Mouse (Mus musculus) heart, embryonic 11.5 days (tissue): Measurements from ENCODE around the gene Rybp. TPM values are rescaled to one million over a fixed set of nuclear protein-coding genes. Genes with fewer than 3 reads are reported as not detected.
A peak's percentile ranks its signal among the peaks of the same experiment; 100 is the strongest.

ENCODE experiments used
- ATAC-seq: fragments of 200-750 bp; cut with Nextera tagmentation; replicated peaks from 2 replicates; pipeline ENCODE4 v1.8.0; 2017; ENCODE audit warnings: moderate library complexity; ENCODE audit not compliant: insufficient number of reproducible peaks, low FRiP score, low TSS enrichment
- H3K27ac ChIP-seq: fragments of 300-500 bp; sonication (generic); 2 replicates; pipeline ENCODE4 v1.5.1; 2014; ENCODE audit warnings: mild to moderate bottlenecking, low read depth, low read length
- H3K27me3 ChIP-seq: fragments of 300-500 bp; sonication (generic); 2 replicates; pipeline ENCODE4 v1.6.1; 2014; ENCODE audit warnings: mild to moderate bottlenecking, low read length, mixed read lengths; ENCODE audit not compliant: control insufficient read depth, insufficient read depth
- H3K36me3 ChIP-seq: fragments of 300-500 bp; sonication (generic); 2 replicates; pipeline ENCODE4 v1.6.1; 2014; ENCODE audit warnings: mild to moderate bottlenecking, low read length, moderate library complexity, mixed read lengths; ENCODE audit not compliant: control insufficient read depth, insufficient read depth
- H3K4me1 ChIP-seq: fragments of 300-500 bp; sonication (generic); 2 replicates; pipeline ENCODE4 v1.6.1; 2014; ENCODE audit warnings: low read length; ENCODE audit not compliant: control insufficient read depth, insufficient read depth
- H3K4me2 ChIP-seq: fragments of 300-500 bp; sonication (generic); 2 replicates; pipeline ENCODE4 v1.6.1; 2014; ENCODE audit warnings: mild to moderate bottlenecking, moderate library complexity
- H3K4me3 ChIP-seq: fragments of 300-500 bp; sonication (generic); 2 replicates; pipeline ENCODE4 v1.5.1; 2014; ENCODE audit warnings: low read depth, low read length
- H3K9ac ChIP-seq: fragments of 300-500 bp; sonication (generic); 2 replicates; pipeline ENCODE4 v1.6.1; 2014; ENCODE audit warnings: mild to moderate bottlenecking, low read depth, low read length, moderate library complexity
- H3K9me3 ChIP-seq: fragments of 300-500 bp; sonication (generic); replicated peaks from 2 replicates; pipeline ENCODE4 v1.6.1; 2016; ENCODE audit warnings: low read length; ENCODE audit not compliant: control insufficient read depth
- WGBS: fragments of 180-500 bp; shearing (Covaris S2); extraction: QIAGEN DNeasy Blood & Tissue Kit; methylation state at CpG from one replicate; pipeline ENCODE4 v1.1.7; 2014; ENCODE audit not compliant: insufficient replicate concordance; 5-methylcytosine and 5-hydroxymethylcytosine counted together
- polyA plus RNA-seq: library from polyadenylated mRNA; unstranded; fragments of >200 nt; fragmentation: Nextera tagmentation; extraction: Ambion mirVana; gene quantifications from 2 replicates; pipeline ENCODE4 v1.2.1, GENCODE M21; 2014

Gene Rybp
- polyA plus RNA-seq, 1 experiment from 2014 or later, result 8.8 TPM

- Histone ChIP-seq H3K4me2 (no peak overlapping the region), H3K9ac (no peak overlapping the region), H3K27ac (no peak overlapping the region), H3K9me3 (no peaks in the 10 kb centered on the region), H3K36me3 (no peaks in the 10 kb centered on the region), H3K4me1 (peaks cover 43% of the 10 kb centered on the region), H3K27me3 (no peaks in the 10 kb centered on the region), H3K4me3 (no peak overlapping the region)
- no peak for ATAC-seq
- WGBS, result 77% methylated on average over 5 of the region's 5 CpGs
These were observed 90.2 kb downstream of the Rybp start for GRCm38 (mm10) chr6:100197102-100197501.

DNA sequence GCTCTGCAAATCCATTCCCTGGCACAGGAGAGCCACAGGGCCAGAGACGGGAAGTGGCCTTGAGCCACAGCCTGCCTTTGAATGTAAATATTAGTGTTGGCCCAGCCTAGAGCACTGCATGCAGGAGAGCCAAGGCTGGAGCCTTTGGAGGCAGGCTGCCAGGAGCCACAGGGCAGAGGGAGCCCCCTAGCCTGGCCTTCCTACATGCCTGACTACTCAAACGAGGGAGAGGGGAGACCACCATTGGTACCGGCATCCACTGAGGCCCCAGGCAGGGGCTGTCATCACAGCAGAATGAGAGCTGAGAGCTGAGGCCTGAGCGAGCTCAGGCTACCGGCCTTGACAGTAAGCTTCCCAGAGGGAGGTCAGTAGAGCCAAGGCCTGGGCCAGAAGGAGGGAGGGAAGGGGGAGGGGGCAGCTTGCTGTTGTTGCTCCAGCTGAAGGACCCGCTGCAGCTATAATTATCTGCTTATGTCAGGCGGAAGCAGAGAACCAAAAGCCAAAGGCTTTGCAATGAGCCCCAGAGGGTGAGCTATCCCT is 91.3 kb downstream of the Rybp start:
- Histone ChIP-seq H3K27me3 (no peaks in the 10 kb centered on the region), H3K36me3 (no peaks in the 10 kb centered on the region), H3K27ac (peak overlapping the region; percentile 54), H3K9ac (0 out of 2 replicates have a peak overlapping the region, but pooled peaks have one; percentile 1), H3K9me3 (no peaks in the 10 kb centered on the region), H3K4me1 (peaks cover 43% of the 10 kb centered on the region), H3K4me2 (no peak overlapping the region), H3K4me3 (no peak overlapping the region)
- WGBS, result 4% methylated on average over 7 of the region's 7 CpGs
- peak; percentile 57 for ATAC-seq

DNA sequence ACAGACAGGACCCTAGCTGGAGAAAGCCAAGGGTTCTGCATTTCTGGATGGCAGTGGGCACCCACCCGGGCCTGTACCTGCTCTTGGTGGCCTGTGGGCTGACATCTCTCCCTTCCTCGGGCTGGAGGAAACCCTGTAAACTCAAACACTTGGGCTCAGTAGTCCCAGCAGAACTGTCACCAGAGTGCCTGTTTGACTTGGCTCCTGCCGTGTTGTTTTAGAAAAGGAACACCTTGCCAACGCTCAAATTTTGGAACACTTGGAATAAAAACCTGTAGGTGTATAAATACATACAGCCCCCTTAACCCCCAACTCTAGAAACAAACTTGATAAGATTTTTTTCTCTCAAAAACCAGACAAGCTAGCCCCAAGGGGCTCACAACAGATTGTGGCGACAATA is 92.2 kb downstream of the Rybp start:
- Histone ChIP-seq H3K4me3 (no peak overlapping the region), H3K9me3 (no peaks in the 10 kb centered on the region), H3K9ac (no peak overlapping the region), H3K4me1 (peaks cover 43% of the 10 kb centered on the region), H3K36me3 (no peaks in the 10 kb centered on the region), H3K27me3 (0 out of 2 replicates have a peak, but pooled peaks cover 2% of the 10 kb centered on the region), H3K4me2 (no peak overlapping the region), H3K27ac (peak overlapping the region; percentile 54; the same call in 1 of the 2 replicates)
- WGBS, result 65% methylated on average over 5 of the region's 5 CpGs
- ATAC-seq, result no peak

DNA sequence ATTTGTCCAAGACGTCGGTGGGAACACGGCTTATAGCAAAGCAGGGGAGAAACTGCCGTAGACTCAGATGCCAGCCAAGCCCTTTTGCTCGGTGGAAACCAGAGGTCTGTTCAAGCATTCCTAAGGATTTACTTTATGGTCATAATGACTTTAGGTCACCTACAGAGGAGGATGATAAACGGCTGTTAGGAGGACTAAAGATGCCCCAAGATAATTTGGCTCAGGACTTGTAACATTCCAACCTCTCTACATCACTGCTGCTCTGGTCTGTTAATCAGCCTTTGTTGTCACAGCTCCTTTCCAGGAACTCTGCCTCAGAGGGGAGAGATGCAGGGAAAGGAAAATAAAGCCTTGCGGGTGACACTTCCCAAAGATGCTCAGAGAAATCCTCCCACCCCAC is 93.5 kb downstream of the Rybp start:
- Histone ChIP-seq H3K27me3 (0 out of 2 replicates have a peak, but pooled peaks cover 2% of the 10 kb centered on the region), H3K4me2 (no peak overlapping the region), H3K4me3 (no peak overlapping the region), H3K36me3 (no peaks in the 10 kb centered on the region), H3K27ac (no peak overlapping the region), H3K9me3 (no peaks in the 10 kb centered on the region), H3K9ac (no peak overlapping the region), H3K4me1 (peaks cover 43% of the 10 kb centered on the region)
- WGBS, result 53% methylated on average over 7 of the region's 7 CpGs
- no peak for ATAC-seq

- Histone ChIP-seq H3K27me3 (0 out of 2 replicates have a peak, but pooled peaks cover 2% of the 10 kb centered on the region), H3K27ac (no peak overlapping the region), H3K4me2 (no peak overlapping the region), H3K4me1 (peaks cover 47% of the 10 kb centered on the region), H3K9ac (no peak overlapping the region), H3K36me3 (no peaks in the 10 kb centered on the region), H3K4me3 (no peak overlapping the region), H3K9me3 (no peaks in the 10 kb centered on the region)
- WGBS, result 58% methylated on average over 4 of the region's 4 CpGs
- ATAC-seq, result no peak
These were observed 94.5 kb downstream of the Rybp start for GRCm38 (mm10) chr6:100192691-100193229.

DNA sequence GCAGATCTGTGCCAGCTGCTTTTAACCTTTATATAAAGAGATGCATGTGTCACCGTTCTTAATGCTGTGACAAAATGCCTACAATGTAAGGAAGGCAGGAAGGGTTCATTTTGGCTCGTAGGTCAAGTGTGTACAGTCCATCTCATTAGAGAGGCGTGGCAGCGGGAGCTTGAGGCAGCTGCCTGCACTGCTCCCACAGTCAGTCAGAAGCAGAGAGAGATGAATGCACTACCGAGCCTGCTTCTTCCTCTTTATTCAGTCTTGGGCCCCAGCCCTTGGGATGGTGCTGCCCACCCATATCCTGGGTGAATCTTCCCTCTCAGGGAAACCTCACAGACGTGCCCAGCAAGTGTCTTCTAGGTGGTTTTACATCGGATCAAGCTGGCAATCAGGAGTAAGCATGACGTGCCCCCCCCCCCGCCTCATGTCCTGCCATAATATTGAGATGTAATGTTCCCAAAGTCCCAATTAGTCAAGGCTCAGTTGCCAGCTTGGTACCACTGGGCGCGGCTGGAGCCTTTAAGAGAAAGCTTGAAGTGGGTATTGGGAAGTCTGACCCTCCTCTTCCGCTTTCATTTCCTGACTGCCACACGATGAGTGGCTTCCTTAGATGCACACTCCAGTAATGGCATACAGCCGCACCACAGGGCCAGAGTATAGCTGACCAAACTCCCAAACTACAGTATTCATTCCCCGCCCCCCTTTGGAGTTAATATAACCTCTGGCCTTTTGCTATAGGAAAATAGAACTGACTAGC is 96.3 kb downstream of the Rybp start:
- Histone ChIP-seq H3K27me3 (0 out of 2 replicates have a peak, but pooled peaks cover 2% of the 10 kb centered on the region), H3K4me1 (peaks cover 37% of the 10 kb centered on the region), H3K4me3 (no peak overlapping the region), H3K4me2 (no peak overlapping the region), H3K9me3 (no peaks in the 10 kb centered on the region), H3K36me3 (no peaks in the 10 kb centered on the region), H3K27ac (no peak overlapping the region), H3K9ac (no peak overlapping the region)
- ATAC-seq, result no peak
- 76% methylated on average over 15 of the region's 15 CpGs for WGBS

- H3K4me1 ChIP-seq, result peaks cover 37% of the 10 kb centered on the region
- 83% methylated on average over 10 of the region's 10 CpGs for WGBS
These were observed 97.0 kb downstream of the Rybp start for GRCm38 (mm10) chr6:100190310-100190709.

DNA sequence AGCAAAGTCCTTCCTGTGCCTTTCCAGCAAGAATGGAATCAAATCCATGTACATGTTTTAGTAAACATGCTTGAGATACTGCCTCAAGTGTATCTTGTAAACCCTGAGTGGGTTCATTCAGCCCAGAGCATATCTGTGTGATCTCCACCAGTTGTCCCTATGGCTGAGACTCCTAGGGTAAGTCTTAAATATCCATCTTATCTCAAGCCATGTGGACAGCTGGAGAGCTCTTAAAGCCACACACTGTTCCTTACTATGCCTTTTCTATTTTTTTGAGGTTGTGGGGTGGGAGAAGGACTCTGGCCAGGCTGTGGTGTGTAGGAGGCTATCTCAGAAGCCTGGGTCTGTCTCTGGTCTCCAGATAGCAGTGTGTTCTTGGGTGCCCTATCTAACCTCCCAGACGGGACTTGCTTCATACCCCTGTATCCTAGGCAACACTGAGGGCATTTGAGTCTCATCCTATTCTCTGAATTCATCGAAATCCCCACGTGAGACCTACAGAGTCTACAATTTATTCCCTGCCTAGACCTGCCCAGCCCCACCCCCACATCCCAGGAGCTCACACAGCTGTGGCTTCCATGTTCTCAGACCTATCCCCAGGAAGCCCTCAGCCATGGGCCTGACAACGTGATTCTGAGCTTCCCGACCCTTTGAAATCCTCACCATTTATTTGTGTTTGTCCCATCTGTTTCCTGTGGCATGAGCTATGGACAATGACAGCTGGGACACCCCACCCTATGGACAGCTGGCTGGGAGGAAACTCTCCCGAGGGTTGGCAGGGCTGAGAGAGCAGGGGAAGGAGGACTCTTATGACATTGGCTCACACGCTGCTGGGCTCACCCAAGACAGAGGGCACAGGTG is 98.2 kb downstream of the Rybp start:
- Histone ChIP-seq H3K27me3 (0 out of 2 replicates have a peak, but pooled peaks cover 2% of the 10 kb centered on the region), H3K4me1 (peaks cover 32% of the 10 kb centered on the region), H3K9me3 (no peaks in the 10 kb centered on the region), H3K9ac (no peak overlapping the region), H3K4me2 (no peak overlapping the region), H3K27ac (no peak overlapping the region), H3K36me3 (no peaks in the 10 kb centered on the region), H3K4me3 (no peak overlapping the region)
- 46% methylated on average over 7 of the region's 7 CpGs for WGBS
- ATAC-seq, result no peak

More at GRCm38 (mm10) chr6:100190310-100190709, 97.0 kb downstream of the Rybp start:
- Histone ChIP-seq H3K4me2 (no peak overlapping the region), H3K9ac (no peak overlapping the region), H3K36me3 (no peaks in the 10 kb centered on the region), H3K4me3 (no peak overlapping the region), H3K27ac (no peak overlapping the region), H3K9me3 (no peaks in the 10 kb centered on the region), H3K27me3 (0 out of 2 replicates have a peak, but pooled peaks cover 2% of the 10 kb centered on the region)
- 0 out of 2 replicates have a peak, but pooled peaks have one; percentile 25 for ATAC-seq
